Mouse (Mus musculus) G1E (cell line): Measurements from ENCODE around the gene Utf1. TPM values are rescaled to one million over a fixed set of nuclear protein-coding genes. Genes with fewer than 3 reads are reported as not detected.

Source experiments
- ATAC-seq: 2 replicates; pipeline ENCODE4 v1.8.0; 2016; ENCODE audit warnings: mild to moderate bottlenecking; ENCODE audit not compliant: insufficient number of reproducible peaks, poor library complexity, low FRiP score, severe bottlenecking; ENCODE audit errors: extremely low read depth
- DNase-seq: peaks from one replicate; pipeline ENCODE4 v3.0.0; 2012; ENCODE audit warnings: low spot score
- H3K27me3 ChIP-seq: 2 replicates; pipeline ENCODE4 v1.6.1; 2012; ENCODE audit warnings: mild to moderate bottlenecking, low read length, inconsistent platforms; ENCODE audit not compliant: insufficient read depth
- H3K36me3 ChIP-seq: replicated peaks from 2 replicates; pipeline ENCODE3; 2012; ENCODE audit warnings: mild to moderate bottlenecking, inconsistent platforms
- H3K4me1 ChIP-seq: 2 replicates; pipeline ENCODE4 v1.6.1; 2012; ENCODE audit warnings: low read depth, low read length, inconsistent platforms, mixed read lengths; ENCODE audit not compliant: insufficient read depth
- H3K4me3 ChIP-seq: 2 replicates; pipeline ENCODE4 v1.5.1; 2012; ENCODE audit warnings: low read depth, mild to moderate bottlenecking, inconsistent platforms, low read length, moderate library complexity, mixed read lengths
- H3K9me3 ChIP-seq: replicated peaks from 2 replicates; pipeline ENCODE4 v1.6.1; 2012; ENCODE audit warnings: inconsistent platforms
- CTCF ChIP-seq: IDR thresholded peaks from 2 replicates; pipeline ENCODE4 v1.5.1; 2012; ENCODE audit warnings: low read depth, low read length, inconsistent platforms, mixed read lengths
- GATA1 ChIP-seq: IDR thresholded peaks from 2 replicates; pipeline ENCODE4 v1.6.1; 2012; ENCODE audit warnings: borderline replicate concordance, low read length, inconsistent platforms, mixed read lengths
- GATA2 ChIP-seq: IDR thresholded peaks from 2 replicates; pipeline ENCODE4 v1.6.1; 2012; ENCODE audit warnings: low read depth, low read length, inconsistent platforms, borderline replicate concordance
- POLR2AphosphoS5 ChIP-seq: IDR thresholded peaks from 2 replicates; pipeline ENCODE4 v1.6.1; 2012; ENCODE audit warnings: low read depth, low read length, inconsistent platforms; ENCODE audit not compliant: insufficient replicate concordance
- TAL1 ChIP-seq: conservative IDR thresholded peaks from 2 replicates; pipeline ENCODE4 v1.6.1; 2012; ENCODE audit warnings: low read depth, low read length, inconsistent platforms, mixed read lengths
- polyA plus RNA-seq: library from polyadenylated mRNA; stranded (reverse); fragments of >175 nt; gene quantifications from 2 replicates; pipeline ENCODE4 v1.2.3, GENCODE M21; 2012
- total RNA-seq, 2 experiments: library from RNA; stranded (forward) in 1 of 2; stranded (reverse) in 1 of 2; fragments of 200-1000 nt in 1 of 2; fragments of >200 nt in 1 of 2; fragmentation: Nextera tagmentation in 1 of 2; gene quantifications; 2 replicates each; pipeline ENCODE4 v1.2.3; 2014 to 2017

The Utf1 gene
- total and polyA plus RNA-seq, 3 experiments: not detected

GRCm38 (mm10) chr7:139975471-139975870, 31.9 kb downstream of the Utf1 start:
- DNase-seq: no peak
- ATAC-seq: no peak
- Histone ChIP-seq H3K27me3 (peaks cover 19% of the 10 kb centered on the region; the same call in 1 of the 2 replicates), H3K4me1 (no peaks in the 10 kb centered on the region; the same call in 1 of the 2 replicates), H3K36me3 (no peaks in the 10 kb centered on the region), H3K4me3 (no peak overlapping the region), H3K9me3 (no peaks in the 10 kb centered on the region)
- no peak for TF ChIP-seq CTCF
- no peak for TF ChIP-seq GATA1
- no peak for TF ChIP-seq GATA2
- TF ChIP-seq POLR2AphosphoS5: no peak
- TF ChIP-seq TAL1: no peak

GRCm38 (mm10) chr7:139978278-139978892, 34.8 kb downstream of the Utf1 start, which contains the start of gene 6430531B16Rik:
Gene 6430531B16Rik (minus strand): TSS chr7:139978755.
- Histone ChIP-seq H3K36me3 (no peaks in the 10 kb centered on the region), H3K4me3 (no peak within 1 kb of the TSS; the same call in 1 of the 2 replicates), H3K27me3 (peaks cover 14% of the 10 kb centered on the region; the same call in 1 of the 2 replicates), H3K9me3 (no peaks in the 10 kb centered on the region), H3K4me1 (no peaks in the 10 kb centered on the region; the same call in 1 of the 2 replicates)
- TF ChIP-seq POLR2AphosphoS5: no peak
- no peak for TF ChIP-seq GATA1
- no peak for TF ChIP-seq GATA2
- no peak for TF ChIP-seq CTCF
- TF ChIP-seq TAL1: no peak
- ATAC-seq (no peak), DNase-seq (no peak)

- TF ChIP-seq TAL1 (no peak), GATA1 (no peak), GATA2 (no peak), CTCF (no peak), POLR2AphosphoS5 (no peak)
- DNase-seq: no peak
- no peak overlapping the region for H3K4me3 ChIP-seq
- ATAC-seq: no peak
- H3K4me1 ChIP-seq: no peaks in the 10 kb centered on the region; the same call in 1 of the 2 replicates
- H3K36me3 ChIP-seq: no peaks in the 10 kb centered on the region
- no peaks in the 10 kb centered on the region for H3K9me3 ChIP-seq
- H3K27me3 ChIP-seq: peaks cover 14% of the 10 kb centered on the region; the same call in 1 of the 2 replicates
These were observed 35.6 kb downstream of the Utf1 start for GRCm38 (mm10) chr7:139979011-139979719.

- TF ChIP-seq GATA2: no peak
- TF ChIP-seq POLR2AphosphoS5: no peak
- no peak for TF ChIP-seq GATA1
- TF ChIP-seq TAL1: no peak
- no peak for TF ChIP-seq CTCF
These were observed 37.2 kb downstream of the Utf1 start for GRCm38 (mm10) chr7:139980778-139981177.

GRCm38 (mm10) chr7:139982058-139982457, 38.5 kb downstream of the Utf1 start:
- H3K4me1 ChIP-seq: no peaks in the 10 kb centered on the region

More at GRCm38 (mm10) chr7:139980778-139981177, 37.2 kb downstream of the Utf1 start:
- peaks cover 12% of the 10 kb centered on the region; the same call in 1 of the 2 replicates for H3K27me3 ChIP-seq
- DNase-seq (no peak), ATAC-seq (no peak)
- no peaks in the 10 kb centered on the region for H3K36me3 ChIP-seq
- H3K4me1 ChIP-seq: no peaks in the 10 kb centered on the region
- H3K9me3 ChIP-seq: no peaks in the 10 kb centered on the region
- H3K4me3 ChIP-seq: no peak overlapping the region

GRCm38 (mm10) chr7:139984505-139984904, 40.9 kb downstream of the Utf1 start:
- no peak for TF ChIP-seq POLR2AphosphoS5
- TF ChIP-seq GATA1: no peak
- TF ChIP-seq CTCF: no peak
- no peak for TF ChIP-seq TAL1
- no peak for TF ChIP-seq GATA2
- Histone ChIP-seq H3K27me3 (peaks cover 10% of the 10 kb centered on the region; the same call in 1 of the 2 replicates), H3K36me3 (no peaks in the 10 kb centered on the region), H3K4me1 (0 out of 2 replicates have a peak, but pooled peaks cover 4% of the 10 kb centered on the region), H3K4me3 (no peak overlapping the region), H3K9me3 (no peaks in the 10 kb centered on the region)
- ATAC-seq (no peak), DNase-seq (no peak)

More at GRCm38 (mm10) chr7:139982058-139982457, 38.5 kb downstream of the Utf1 start:
- DNase-seq (no peak), ATAC-seq (no peak)
- Histone ChIP-seq H3K9me3 (no peaks in the 10 kb centered on the region), H3K27me3 (peaks cover 12% of the 10 kb centered on the region; the same call in 1 of the 2 replicates), H3K4me3 (no peak overlapping the region), H3K36me3 (no peaks in the 10 kb centered on the region)
- TF ChIP-seq CTCF (no peak), GATA2 (no peak), GATA1 (no peak), POLR2AphosphoS5 (no peak), TAL1 (no peak)
